Mouse (Mus musculus): Measurements from ENCODE around the gene Gm20532. TPM values are rescaled to one million over a fixed set of nuclear protein-coding genes. Genes with fewer than 3 reads are reported as not detected.

The Gm20532 gene
- polyA plus RNA-seq, 1 experiment, result not detected

GRCm38 (mm10) chr2:26599965-26600364 is 13.5 kb downstream of the Gm20532 start:
- Histone ChIP-seq H3K27ac (ENCODE audit: insufficient read depth, low read depth, low read length) (peak overlapping the region; percentile 80), H3K4me1 (ENCODE audit: control insufficient read depth, insufficient read depth, insufficient read length, low read length) (peaks cover 28% of the 10 kb centered on the region), H3K27me3 (ENCODE audit: control insufficient read depth, insufficient read depth, low read length) (no peaks in the 10 kb centered on the region), H3K4me3 (ENCODE audit: low read depth, low read length) (no peak overlapping the region), H3K36me3 (ENCODE audit: control insufficient read depth, insufficient read depth, low read length) (peaks cover 17% of the 10 kb centered on the region)
- TF ChIP-seq POLR2A (IDR thresholded peaks at IDR 0.05; ENCODE audit: low read depth, low read length) (peak; percentile 32; the same call in 1 of the 2 replicates), CTCF (IDR thresholded peaks at IDR 0.05; ENCODE audit: extremely low read depth, insufficient read length, insufficient replicate concordance, low read depth, low read length) (no peak)
- WGBS, result 66% methylated on average over 4 of the region's 4 CpGs

GRCm38 (mm10) chr2:26600664-26601063 is 14.2 kb downstream of the Gm20532 start:
- peak; percentile 28; the same call in 1 of the 2 replicates for TF ChIP-seq POLR2A (IDR thresholded peaks at IDR 0.05; ENCODE audit: low read depth, low read length)
- no peak for TF ChIP-seq CTCF (IDR thresholded peaks at IDR 0.05; ENCODE audit: extremely low read depth, insufficient read length, insufficient replicate concordance, low read depth, low read length)
- Histone ChIP-seq H3K27me3 (ENCODE audit: control insufficient read depth, insufficient read depth, low read length) (no peaks in the 10 kb centered on the region), H3K27ac (ENCODE audit: insufficient read depth, low read depth, low read length) (peak overlapping the region; percentile 63), H3K36me3 (ENCODE audit: control insufficient read depth, insufficient read depth, low read length) (peaks cover 12% of the 10 kb centered on the region), H3K4me3 (ENCODE audit: low read depth, low read length) (no peak overlapping the region), H3K4me1 (ENCODE audit: control insufficient read depth, insufficient read depth, insufficient read length, low read length) (peaks cover 21% of the 10 kb centered on the region)
- WGBS, result 39% methylated on average over 2 of the region's 2 CpGs

GRCm38 (mm10) chr2:26601595-26601994 is 15.2 kb downstream of the Gm20532 start:
- 80% methylated on average over 1 of the region's 1 CpGs for WGBS

GRCm38 (mm10) chr2:26602631-26603030 is 16.2 kb downstream of the Gm20532 start:
- Histone ChIP-seq H3K4me1 (ENCODE audit: control insufficient read depth, insufficient read depth, insufficient read length, low read length) (peaks cover 32% of the 10 kb centered on the region), H3K27me3 (ENCODE audit: control insufficient read depth, insufficient read depth, low read length) (no peaks in the 10 kb centered on the region), H3K36me3 (ENCODE audit: control insufficient read depth, insufficient read depth, low read length) (no peaks in the 10 kb centered on the region), H3K27ac (ENCODE audit: insufficient read depth, low read depth, low read length) (peak overlapping the region; percentile 77), H3K4me3 (ENCODE audit: low read depth, low read length) (peak overlapping the region; percentile 75)
- 79% methylated on average over 5 of the region's 5 CpGs for WGBS
- no peak for TF ChIP-seq CTCF (IDR thresholded peaks at IDR 0.05; ENCODE audit: extremely low read depth, insufficient read length, insufficient replicate concordance, low read depth, low read length)
- no peak for TF ChIP-seq POLR2A (IDR thresholded peaks at IDR 0.05; ENCODE audit: low read depth, low read length)

More at GRCm38 (mm10) chr2:26601595-26601994, 15.2 kb downstream of the Gm20532 start:
- H3K36me3 ChIP-seq (ENCODE audit: control insufficient read depth, insufficient read depth, low read length), result peaks cover 6% of the 10 kb centered on the region; the same call in 1 of the 2 replicates
- TF ChIP-seq CTCF (IDR thresholded peaks at IDR 0.05; ENCODE audit: extremely low read depth, insufficient read length, insufficient replicate concordance, low read depth, low read length), result no peak
- no peak for TF ChIP-seq POLR2A (IDR thresholded peaks at IDR 0.05; ENCODE audit: low read depth, low read length)
- peaks cover 24% of the 10 kb centered on the region for H3K4me1 ChIP-seq (ENCODE audit: control insufficient read depth, insufficient read depth, insufficient read length, low read length)
- peak overlapping the region; percentile 50 for H3K27ac ChIP-seq (ENCODE audit: insufficient read depth, low read depth, low read length)
- H3K27me3 ChIP-seq (ENCODE audit: control insufficient read depth, insufficient read depth, low read length), result no peaks in the 10 kb centered on the region
- H3K4me3 ChIP-seq (ENCODE audit: low read depth, low read length), result no peak overlapping the region

- no peaks in the 10 kb centered on the region for H3K27me3 ChIP-seq (ENCODE audit: control insufficient read depth, insufficient read depth, low read length)
- H3K4me3 ChIP-seq (ENCODE audit: low read depth, low read length), result peak overlapping the region; percentile 75
- H3K27ac ChIP-seq (ENCODE audit: insufficient read depth, low read depth, low read length), result peak overlapping the region; percentile 77
- no peaks in the 10 kb centered on the region for H3K36me3 ChIP-seq (ENCODE audit: control insufficient read depth, insufficient read depth, low read length)
- TF ChIP-seq POLR2A (IDR thresholded peaks at IDR 0.05; ENCODE audit: low read depth, low read length), result no peak; the same call in 1 of the 2 replicates
- TF ChIP-seq CTCF (IDR thresholded peaks at IDR 0.05; ENCODE audit: extremely low read depth, insufficient read length, insufficient replicate concordance, low read depth, low read length), result no peak
- peaks cover 37% of the 10 kb centered on the region for H3K4me1 ChIP-seq (ENCODE audit: control insufficient read depth, insufficient read depth, insufficient read length, low read length)
- WGBS, result 16% methylated on average over 6 of the region's 6 CpGs
Measured at GRCm38 (mm10) chr2:26603159-26603558, 16.7 kb downstream of the Gm20532 start.

- peak within 1 kb of the TSS; percentile 77 for H3K27ac ChIP-seq (ENCODE audit: insufficient read depth, low read depth, low read length)
- under 1% methylated on average over 103 of the region's 103 CpGs for WGBS
- peaks cover 41% of the 10 kb centered on the region for H3K4me1 ChIP-seq (ENCODE audit: control insufficient read depth, insufficient read depth, insufficient read length, low read length)
- H3K36me3 ChIP-seq (ENCODE audit: control insufficient read depth, insufficient read depth, low read length), result no peaks in the 10 kb centered on the region
- no peaks in the 10 kb centered on the region for H3K27me3 ChIP-seq (ENCODE audit: control insufficient read depth, insufficient read depth, low read length)
- peak; percentile 66 for TF ChIP-seq POLR2A (IDR thresholded peaks at IDR 0.05; ENCODE audit: low read depth, low read length)
- peak; percentile 16; the same call in 1 of the 2 replicates for TF ChIP-seq CTCF (IDR thresholded peaks at IDR 0.05; ENCODE audit: extremely low read depth, insufficient read length, insufficient replicate concordance, low read depth, low read length)
- peak within 1 kb of the TSS; percentile 75 for H3K4me3 ChIP-seq (ENCODE audit: low read depth, low read length)
Measured at GRCm38 (mm10) chr2:26603720-26604671, 17.6 kb downstream of the Gm20532 start, which contains the start of gene Agpat2. Gene Agpat2, minus strand, starts transcription at chr2:26604417.

- Histone ChIP-seq H3K27ac (ENCODE audit: insufficient read depth, low read depth, low read length) (no peak overlapping the region), H3K4me3 (ENCODE audit: low read depth, low read length) (no peak overlapping the region), H3K4me1 (ENCODE audit: control insufficient read depth, insufficient read depth, insufficient read length, low read length) (peaks cover 50% of the 10 kb centered on the region), H3K36me3 (ENCODE audit: control insufficient read depth, insufficient read depth, low read length) (no peaks in the 10 kb centered on the region), H3K27me3 (ENCODE audit: control insufficient read depth, insufficient read depth, low read length) (no peaks in the 10 kb centered on the region)
- WGBS, result 90% methylated on average over 8 of the region's 8 CpGs
- TF ChIP-seq CTCF (IDR thresholded peaks at IDR 0.05; ENCODE audit: extremely low read depth, insufficient read length, insufficient replicate concordance, low read depth, low read length), result no peak
- TF ChIP-seq POLR2A (IDR thresholded peaks at IDR 0.05; ENCODE audit: low read depth, low read length), result no peak
Measured at GRCm38 (mm10) chr2:26605331-26605730, 18.9 kb downstream of the Gm20532 start.

Data from small intestine, adult 2 months (tissue).